Mouse (Mus musculus) telencephalon, adult 2 months (tissue): ENCODE results near the gene Ube3a.

Experiments
- DNase-seq: peaks from one replicate; pipeline ENCODE4 v3.0.0-alpha.2; 2011; ENCODE audit warnings: low read depth, low spot score

Ube3a gene

GRCm38 (mm10) chr7:59228045-59228865 is at the start of gene Ube3a:
TSS of gene Ube3a (plus strand) at chr7:59228750.
- peak; percentile 95 for DNase-seq

- no peak for DNase-seq
These were observed 35.7 kb upstream of the Ube3a start for GRCm38 (mm10) chr7:59192831-59193230.

- DNase-seq: no peak
These were observed 13.6 kb upstream of the Ube3a start for GRCm38 (mm10) chr7:59214911-59215310.

GRCm38 (mm10) chr7:59221244-59221643 is 7.3 kb upstream of the Ube3a start:
- no peak for DNase-seq

GRCm38 (mm10) chr7:59228866-59229182 is 274 bp downstream of the Ube3a start:
- no peak for DNase-seq

GRCm38 (mm10) chr7:59229183-59229911 is 797 bp downstream of the Ube3a start:
- DNase-seq: peak; percentile 57

GRCm38 (mm10) chr7:59230304-59230703 is 1.8 kb downstream of the Ube3a start:
- DNase-seq: no peak

- no peak for DNase-seq
These were observed 2.2 kb downstream of the Ube3a start for GRCm38 (mm10) chr7:59230768-59231167.

GRCm38 (mm10) chr7:59231960-59232359 is 3.4 kb downstream of the Ube3a start:
- no peak for DNase-seq

GRCm38 (mm10) chr7:59234773-59235401 is 6.3 kb downstream of the Ube3a start:
- DNase-seq: no peak

GRCm38 (mm10) chr7:59243257-59243656 is 14.7 kb downstream of the Ube3a start:
- no peak for DNase-seq

GRCm38 (mm10) chr7:59245541-59245940 is 17.0 kb downstream of the Ube3a start:
- no peak for DNase-seq

GRCm38 (mm10) chr7:59253373-59253772 is 24.8 kb downstream of the Ube3a start:
- DNase-seq: no peak

GRCm38 (mm10) chr7:59265538-59265937 is 37.0 kb downstream of the Ube3a start:
- DNase-seq: no peak

GRCm38 (mm10) chr7:59271775-59272174 is 43.2 kb downstream of the Ube3a start:
- DNase-seq: no peak

- DNase-seq: no peak
These were observed 84.0 kb downstream of the Ube3a start for GRCm38 (mm10) chr7:59312576-59312975.

- DNase-seq: no peak
These were observed 94.2 kb downstream of the Ube3a start for GRCm38 (mm10) chr7:59322759-59323158.
